Mouse (Mus musculus) large intestine, adult 2 months (tissue): Measurements from ENCODE around the gene P2rx5. TPM values are rescaled to one million over a fixed set of nuclear protein-coding genes. Genes with fewer than 3 reads are reported as not detected.

Experiments
- DNase-seq: peaks from one replicate; pipeline ENCODE4 v3.0.0-alpha.2; 2012; ENCODE audit warnings: low read depth, low spot score
- WGBS: fragments of 180-500 bp; shearing (Covaris S2); methylation state at CpG from one replicate; pipeline ENCODE4 v1.1.7; 2018; 5-methylcytosine and 5-hydroxymethylcytosine counted together
- polyA plus RNA-seq: library from polyadenylated mRNA; depleted of rRNA; stranded (reverse); fragments of >200 nt; gene quantifications from 2 replicates; pipeline ENCODE4 v1.2.3, GENCODE M21; 2012

Gene P2rx5
- polyA plus RNA-seq, 1 experiment = 0.43 TPM

DNA sequence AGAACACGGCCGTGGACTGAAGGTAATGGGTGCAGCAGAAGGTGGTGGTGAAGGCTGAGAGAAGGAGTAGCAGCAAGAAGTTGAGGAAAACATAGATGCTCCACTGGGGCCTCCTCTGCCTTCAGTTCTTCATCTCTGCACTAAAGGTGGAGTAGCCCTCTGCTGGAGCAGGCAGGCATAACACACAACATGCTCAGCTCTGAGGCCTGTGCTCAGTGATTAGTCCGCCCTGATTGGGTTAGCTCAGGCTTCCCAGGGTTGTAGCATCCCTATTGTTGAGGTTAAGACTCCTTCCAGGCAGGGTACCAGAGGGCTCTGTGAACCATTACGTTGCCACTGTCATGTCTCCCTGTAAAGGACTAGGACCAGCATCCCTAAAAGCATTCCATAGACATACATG lies 9.0 kb downstream of the P2rx5 start:
- WGBS = 52% methylated on average over 4 of the region's 4 CpGs
- peak; percentile 24 for DNase-seq

DNA sequence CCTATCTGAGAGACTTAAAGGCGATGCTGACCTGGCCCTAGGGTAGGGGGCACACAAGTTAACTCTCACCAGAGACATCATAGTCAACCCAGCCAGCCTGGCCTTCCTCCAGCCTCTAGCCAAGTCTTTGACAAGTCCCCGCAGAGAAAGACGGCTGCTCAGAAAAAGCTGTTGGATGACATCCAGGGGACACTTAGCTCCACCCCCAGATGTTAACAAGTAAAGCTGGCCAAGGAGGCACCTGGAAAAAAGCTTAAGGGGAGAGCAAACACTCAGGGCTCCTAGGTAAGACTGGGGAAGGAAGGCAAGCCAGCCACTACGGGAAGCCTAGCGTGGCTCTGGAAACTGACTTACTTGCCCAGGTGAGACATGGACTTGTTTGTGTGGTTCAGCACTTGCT lies 12.0 kb downstream of the P2rx5 start:
- DNase-seq = peak; percentile 53
- 14% methylated on average over 5 of the region's 5 CpGs for WGBS

DNA sequence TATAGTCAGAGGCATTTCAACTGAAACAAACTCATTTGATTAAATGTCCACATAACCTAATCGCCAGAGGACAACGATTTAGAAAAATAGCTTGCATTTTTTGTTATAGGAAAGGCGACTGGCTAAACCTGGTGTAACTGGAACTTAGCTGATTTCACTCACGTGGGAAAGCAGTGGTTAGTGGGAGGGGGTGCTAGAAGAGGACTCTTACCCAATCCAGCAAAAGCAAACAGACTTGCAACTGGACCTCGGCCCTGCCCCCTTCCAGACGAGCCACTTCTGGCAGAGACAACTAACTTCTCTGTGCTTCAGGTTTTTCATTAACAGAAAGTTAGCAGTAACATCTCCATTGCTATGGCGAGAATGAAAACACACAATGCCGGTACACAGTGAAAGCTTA lies 15.4 kb downstream of the P2rx5 start:
- DNase-seq = peak; percentile 31
- WGBS = 15% methylated on average over 8 of the region's 8 CpGs

DNA sequence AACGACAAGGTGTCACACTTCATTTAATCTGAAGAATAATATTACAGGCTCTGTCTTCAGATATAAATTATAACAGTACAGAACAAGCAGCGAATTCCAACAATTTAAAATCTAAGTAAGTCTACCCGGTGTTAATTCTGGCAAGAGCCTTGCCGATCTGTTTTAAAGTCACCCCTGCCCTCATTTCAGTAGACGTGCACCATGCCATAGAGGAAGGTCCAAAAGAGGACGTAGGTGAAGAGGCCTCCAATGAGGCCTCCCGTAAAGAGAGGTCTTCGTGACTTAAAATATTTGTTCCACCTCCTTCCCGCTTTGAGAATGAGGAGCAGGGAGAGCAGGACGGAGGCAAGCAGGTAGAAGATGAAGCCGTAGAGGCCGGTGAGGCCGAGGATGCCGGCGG lies 16.0 kb downstream of the P2rx5 start:
- DNase-seq = no peak
- 2% methylated on average over 15 of the region's 15 CpGs for WGBS

DNA sequence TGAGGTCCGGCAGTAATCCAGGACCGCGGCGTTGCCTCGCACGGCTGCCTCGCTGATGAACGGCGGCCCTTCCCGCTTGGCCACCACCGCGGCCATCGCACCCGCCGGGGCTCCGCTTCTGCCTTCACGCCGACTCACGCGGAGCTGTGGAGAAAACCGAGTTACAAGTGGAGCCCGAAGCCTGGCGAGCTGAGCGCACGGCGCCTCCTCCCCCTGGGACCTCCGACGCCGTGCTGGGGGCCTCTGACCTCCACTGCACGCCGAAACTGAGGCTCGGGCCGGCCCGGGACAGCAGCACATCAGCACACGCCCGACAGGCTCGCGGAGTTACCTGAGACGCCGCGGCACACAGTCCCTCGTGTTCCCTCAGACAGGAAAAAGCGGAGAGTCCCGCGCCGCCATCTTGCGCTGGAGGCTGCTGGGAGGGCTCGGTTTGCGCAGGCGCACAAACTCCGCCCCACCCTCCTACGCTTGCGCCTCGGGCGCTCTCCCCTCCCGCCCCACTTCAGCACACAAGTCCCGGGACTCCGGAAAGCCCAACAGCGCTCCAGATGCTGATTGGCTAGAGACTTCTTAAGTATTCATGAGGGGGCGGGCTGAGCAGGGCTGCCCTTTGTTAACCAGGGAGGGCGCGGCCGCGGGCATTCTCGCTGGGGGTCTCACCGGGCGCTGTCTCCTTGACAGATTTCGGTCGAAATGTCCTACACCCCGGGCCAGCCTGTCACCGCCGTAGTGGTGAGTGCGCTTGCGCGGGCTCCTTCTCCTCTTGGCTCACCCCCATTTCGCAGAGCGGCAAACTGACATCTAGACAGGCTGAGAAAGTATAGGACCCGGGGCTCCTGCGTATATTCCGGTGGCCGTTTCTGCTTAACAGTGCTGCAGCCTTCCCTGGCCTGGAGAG lies 16.6 kb downstream of the P2rx5 start, which contains the start of the genes Emc6 and Tax1bp3:
Gene Emc6, minus strand, starts transcription at position 430 of the 901 bp plus-strand sequence.
Gene Tax1bp3, plus strand, starts transcription at position 476 of the 901 bp plus-strand sequence.
- DNase-seq = peak; percentile 92
- under 1% methylated on average over 81 of the region's 81 CpGs for WGBS

DNA sequence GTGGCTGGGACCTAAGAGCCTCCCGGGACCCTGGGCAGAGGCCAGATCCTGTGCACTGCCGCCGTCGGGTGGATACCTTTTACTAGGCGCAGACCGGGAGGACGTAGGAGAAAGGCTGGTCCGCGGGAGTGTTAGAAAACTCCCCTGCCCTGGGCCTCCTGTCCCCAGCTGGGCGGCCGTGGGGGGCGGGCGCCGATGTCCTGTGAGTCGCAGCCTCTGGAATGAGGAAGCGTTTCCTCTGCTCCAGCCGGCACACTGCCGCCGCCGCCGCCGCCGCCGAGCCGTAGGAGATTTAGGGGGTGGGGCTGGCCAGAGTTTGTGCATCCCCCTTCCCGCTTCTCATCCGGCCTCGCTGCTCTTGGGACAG lies 17.3 kb downstream of the P2rx5 start:
- no peak for DNase-seq
- under 1% methylated on average over 28 of the region's 28 CpGs for WGBS

DNA sequence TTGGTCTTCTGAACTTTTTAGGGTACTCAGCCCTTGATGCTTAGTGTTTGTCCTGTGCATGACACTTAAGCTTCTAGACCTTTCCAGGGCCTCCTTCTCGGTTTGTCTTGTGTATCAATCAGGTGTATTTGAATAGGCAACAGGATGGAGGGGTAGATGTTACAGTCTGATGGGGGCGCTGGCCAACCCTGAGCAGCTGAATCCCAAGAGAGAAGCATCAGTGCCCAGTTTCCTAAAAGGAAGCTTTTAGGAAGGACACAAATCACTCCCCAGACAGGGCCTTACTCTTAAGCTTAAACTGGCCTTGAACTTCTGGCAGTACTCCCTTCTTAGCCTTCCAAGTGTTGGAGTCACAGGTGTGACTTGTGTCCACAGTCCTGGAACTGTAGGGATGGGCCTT lies 17.7 kb downstream of the P2rx5 start:
- DNase-seq = no peak
- WGBS = 5% methylated on average over 2 of the region's 2 CpGs

DNA sequence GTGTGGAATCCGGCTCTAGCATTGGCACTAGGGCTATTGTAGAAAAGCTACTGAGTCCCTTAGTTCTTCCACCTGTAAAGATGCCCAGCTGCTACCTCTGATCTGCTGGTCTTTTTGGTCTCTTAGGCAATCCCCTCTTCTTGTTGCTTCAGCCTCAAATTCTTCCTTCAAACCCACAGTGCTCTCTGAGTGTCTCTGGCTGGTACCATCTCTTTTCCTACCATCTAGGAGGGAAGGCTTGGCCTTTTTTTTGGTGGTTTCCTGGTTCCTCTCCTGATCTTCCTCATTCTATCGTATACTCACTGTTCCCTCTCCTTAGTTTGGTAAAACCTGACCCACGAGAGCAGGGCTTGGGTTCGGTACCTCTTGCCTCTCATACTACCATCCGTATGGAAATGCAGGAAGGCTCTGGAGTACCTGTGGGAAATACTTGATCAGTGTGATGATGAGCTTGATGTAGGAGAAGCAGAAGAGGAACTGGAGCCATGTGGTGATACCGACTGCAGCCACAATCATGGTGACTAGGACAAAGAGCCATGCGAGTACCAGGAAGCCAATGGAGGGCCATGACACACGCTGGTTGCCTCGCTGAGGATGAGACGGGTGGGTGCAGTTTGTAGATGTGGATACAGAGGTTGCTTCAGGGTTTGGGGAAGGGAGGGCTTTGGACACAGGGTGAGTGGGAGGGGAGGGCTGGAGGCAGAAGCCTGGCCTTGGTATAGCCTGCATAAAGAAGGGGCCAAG lies 25.8 kb downstream of the P2rx5 start:
- WGBS = 87% methylated on average over 10 of the region's 10 CpGs

DNA sequence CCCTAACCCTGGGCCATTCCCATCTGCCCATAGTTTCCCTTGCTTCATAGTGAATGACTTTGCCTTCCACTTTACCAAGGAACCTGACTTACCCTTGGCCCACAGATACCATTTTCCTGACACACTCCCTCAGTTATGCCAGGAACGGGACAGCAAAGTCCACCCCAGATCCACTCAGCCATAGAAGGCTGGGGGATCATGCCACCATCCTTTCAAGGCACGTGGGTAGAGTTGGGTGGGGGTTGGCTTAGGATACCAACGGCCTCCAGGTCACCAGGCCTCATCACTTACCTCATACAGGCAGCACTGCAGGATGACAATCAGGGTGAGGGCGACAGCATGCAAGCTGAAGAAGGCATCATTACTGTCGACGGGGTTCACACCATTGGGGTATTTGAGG lies 27.0 kb downstream of the P2rx5 start:
- DNase-seq = no peak
- WGBS = 88% methylated on average over 6 of the region's 6 CpGs

More for the DNA sequence above, 25.8 kb downstream of the P2rx5 start:
- DNase-seq = no peak

DNA sequence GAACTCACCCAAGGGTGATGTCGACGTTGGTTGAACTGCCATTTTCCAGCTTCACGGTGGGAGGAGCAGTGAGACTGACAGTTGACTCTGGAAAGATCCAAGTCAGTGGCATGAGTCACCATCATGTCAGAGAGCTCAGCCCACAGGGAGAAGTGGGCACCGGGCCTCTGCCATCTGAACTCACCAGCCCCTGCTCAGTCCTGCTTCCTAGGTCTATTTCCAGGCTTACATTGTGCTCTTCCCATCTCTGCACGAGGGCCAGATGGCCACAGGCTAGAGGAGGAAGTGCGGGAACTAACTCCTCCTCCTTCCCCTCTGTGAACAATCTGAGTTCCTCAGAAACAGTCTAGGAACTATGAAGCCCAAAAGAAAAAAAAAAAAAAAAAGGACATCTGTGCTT lies 32.8 kb downstream of the P2rx5 start:
- WGBS = 63% methylated on average over 6 of the region's 6 CpGs

DNA sequence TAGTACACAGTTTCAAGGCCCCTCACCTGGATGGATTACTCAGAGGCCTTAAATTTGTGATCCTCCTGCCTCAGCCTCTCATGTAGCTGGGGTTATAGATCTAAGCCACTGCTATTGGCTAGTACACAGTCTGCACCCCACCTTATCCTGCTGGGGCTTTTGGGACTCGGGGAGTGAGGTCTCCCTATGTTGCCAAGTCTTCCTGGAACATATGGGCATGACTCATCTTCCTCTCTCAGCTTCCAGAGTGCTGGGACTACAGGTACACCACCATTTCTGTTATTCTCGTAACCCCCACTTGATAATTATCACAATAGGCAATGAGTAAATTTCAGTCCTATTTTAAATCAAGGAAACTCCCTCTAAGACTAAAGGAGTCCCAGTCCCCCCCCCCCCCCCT lies 34.2 kb downstream of the P2rx5 start:
- DNase-seq = no peak
- WGBS = 68% methylated on average over 2 of the region's 2 CpGs

More for the DNA sequence above, 32.8 kb downstream of the P2rx5 start:
- no peak for DNase-seq

DNA sequence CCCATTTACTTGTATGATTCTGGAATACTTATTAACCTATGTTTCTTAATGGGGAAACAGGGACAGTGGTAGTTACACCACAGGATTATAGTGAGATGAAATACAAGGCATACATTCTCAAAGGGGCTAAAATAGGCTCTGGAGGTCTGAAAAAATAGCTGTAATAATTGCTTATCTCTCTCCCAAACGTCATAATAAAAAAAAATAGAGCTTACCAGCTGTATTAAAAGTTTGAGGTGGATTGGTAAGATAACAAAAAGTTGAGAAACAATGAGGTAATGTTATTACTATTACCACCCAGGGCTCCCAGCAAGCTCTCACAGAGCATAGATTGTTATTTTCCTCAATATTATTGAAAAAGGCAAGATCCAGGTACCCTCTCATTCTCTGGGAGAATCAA lies 38.0 kb downstream of the P2rx5 start:
- 2% methylated on average over 1 of the region's 1 CpGs for WGBS
- DNase-seq = no peak

DNA sequence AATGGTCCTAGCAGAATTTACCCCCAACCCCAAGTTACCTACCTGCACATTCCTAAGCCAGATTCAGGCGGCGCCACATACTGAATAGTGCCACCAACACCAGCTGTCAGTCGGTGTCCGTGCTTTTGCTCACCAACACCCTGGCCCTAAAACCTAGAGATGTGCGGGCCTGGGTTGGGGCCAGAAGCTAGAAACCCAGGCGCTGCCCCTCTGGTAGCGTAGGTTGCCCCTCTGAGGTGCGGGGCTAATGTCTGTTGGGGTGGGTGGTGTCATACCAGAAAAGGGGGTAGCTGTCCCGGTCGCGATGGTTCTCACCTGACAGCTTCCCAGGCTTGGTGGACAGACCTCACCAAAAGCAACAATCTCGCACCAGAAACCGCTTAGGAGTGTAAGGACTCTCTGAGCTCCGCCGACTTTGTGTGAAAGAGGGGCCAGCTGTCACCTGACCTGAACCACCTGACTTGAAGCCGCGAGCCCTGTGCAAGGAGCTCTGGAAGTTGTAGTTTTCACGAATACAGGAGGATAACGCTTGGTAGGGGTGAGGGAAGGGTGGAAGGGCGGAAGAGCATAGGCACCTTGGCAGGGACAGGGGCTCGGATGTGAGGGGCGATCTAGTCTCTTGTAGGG lies 38.5 kb downstream of the P2rx5 start, which contains the start of gene Ctns:
Gene Ctns, minus strand, starts transcription at position 440 of the 627 bp plus-strand sequence.
- under 1% methylated on average over 22 of the region's 22 CpGs for WGBS
- DNase-seq = no peak

DNA sequence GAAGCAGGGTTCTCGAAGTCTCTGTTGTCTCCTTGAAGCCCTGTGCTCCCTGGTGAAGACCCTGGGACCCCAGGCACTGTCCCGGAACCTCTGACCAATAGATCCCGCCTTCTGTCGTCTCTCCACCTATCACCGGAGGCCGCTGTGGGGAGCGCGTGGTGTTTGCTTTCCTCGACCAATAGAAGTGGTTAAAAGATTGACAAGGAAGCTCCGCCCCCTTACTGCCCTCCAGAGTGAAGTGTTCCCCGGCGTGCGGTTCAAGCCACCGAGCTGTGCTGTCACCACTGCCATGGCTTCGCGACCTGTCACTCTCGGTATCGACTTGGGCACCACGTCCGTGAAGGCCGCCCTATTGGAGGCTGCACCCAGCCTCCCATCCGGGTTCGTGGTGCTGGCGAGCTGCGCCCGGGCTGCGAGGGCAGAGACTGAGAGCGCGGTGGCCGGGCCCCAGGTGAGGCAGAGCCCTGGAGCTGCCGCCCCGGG lies 39.0 kb downstream of the P2rx5 start, which contains the start of gene Shpk:
Gene Shpk, plus strand, starts transcription at position 231 of the 483 bp plus-strand sequence.
- WGBS = under 1% methylated on average over 32 of the region's 32 CpGs

DNA sequence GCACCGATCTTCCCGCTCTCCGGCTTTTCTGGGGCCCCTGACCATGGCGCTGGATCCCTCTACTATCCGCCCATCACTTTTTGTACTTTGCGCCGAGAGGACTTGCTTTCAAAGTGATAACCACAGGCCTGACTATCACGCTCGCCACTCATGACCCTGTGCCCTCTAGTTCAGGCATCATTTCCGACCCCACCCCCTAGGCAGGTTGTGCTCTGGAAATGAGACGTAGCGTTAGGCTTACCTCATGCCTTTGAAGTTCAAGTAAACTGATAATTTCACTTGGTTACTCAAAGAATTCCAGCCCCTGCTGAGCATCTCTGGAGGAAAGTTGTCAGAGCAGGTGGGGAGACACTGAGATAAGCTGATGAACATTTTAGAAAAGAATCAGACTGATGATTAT lies 39.7 kb downstream of the P2rx5 start:
- no peak for DNase-seq
- WGBS = 3% methylated on average over 12 of the region's 12 CpGs

More for the DNA sequence above, 39.0 kb downstream of the P2rx5 start, which contains the start of gene Shpk:
- no peak for DNase-seq

DNA sequence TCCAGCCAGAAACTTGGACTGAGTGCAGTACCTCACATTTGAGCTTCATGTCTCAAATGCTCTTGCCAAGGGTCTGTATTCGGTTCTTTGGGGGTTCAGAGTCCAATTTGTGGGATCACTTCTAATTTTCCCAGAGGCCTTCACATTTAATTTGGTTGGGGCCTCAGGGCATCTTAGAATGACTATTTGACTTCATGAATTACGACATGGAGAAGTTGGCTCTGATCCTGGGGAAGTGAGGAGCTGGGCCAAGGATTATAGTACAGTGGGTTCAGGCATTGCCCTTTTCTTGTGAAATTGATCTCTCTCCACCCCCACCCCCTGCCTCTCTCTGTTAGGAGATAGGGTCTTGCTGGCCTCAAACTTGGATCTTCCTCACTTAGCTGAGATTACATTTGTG lies 40.8 kb downstream of the P2rx5 start:
- DNase-seq = no peak
- WGBS = 37% methylated on average over 2 of the region's 2 CpGs

DNA sequence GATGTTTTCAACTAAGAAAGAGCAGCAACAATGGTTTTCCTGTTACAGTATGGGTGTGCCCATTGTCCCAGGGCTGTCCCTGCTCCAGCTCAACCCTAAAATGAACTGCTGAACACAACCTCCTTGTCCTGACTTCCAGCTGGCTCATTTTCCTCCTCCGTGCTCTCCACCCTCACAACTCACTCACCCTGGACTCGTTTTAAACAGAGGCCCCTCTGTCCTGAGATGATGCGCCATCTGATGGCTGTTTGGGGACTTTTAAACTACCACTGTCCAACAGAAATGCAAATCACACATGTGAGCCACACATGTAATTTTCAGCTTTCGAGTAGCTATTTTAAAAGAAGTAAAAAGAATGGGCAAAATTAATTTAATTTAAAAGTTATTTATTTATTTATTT lies 41.4 kb downstream of the P2rx5 start:
- no peak for DNase-seq
- 34% methylated on average over 4 of the region's 4 CpGs for WGBS

DNA sequence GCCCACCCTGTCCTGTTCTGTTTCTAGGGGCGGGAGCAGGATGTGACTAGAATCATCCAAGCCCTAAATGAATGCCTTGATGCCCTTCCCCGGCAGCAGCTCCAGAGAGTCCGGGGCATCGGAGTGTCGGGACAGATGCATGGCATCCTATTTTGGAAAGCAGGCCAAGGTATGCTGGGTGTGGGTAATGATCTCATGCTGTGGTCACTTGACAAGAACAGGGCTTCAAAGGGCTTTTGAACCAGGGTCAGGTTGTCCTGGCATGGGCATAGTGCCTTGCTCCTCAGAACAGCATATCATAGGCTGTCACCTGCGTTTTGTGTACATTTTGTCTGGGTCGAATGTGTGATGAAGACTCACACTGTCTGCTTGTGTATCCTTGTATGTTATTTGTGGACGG lies 43.7 kb downstream of the P2rx5 start:
- DNase-seq = no peak
- 87% methylated on average over 8 of the region's 8 CpGs for WGBS

DNA sequence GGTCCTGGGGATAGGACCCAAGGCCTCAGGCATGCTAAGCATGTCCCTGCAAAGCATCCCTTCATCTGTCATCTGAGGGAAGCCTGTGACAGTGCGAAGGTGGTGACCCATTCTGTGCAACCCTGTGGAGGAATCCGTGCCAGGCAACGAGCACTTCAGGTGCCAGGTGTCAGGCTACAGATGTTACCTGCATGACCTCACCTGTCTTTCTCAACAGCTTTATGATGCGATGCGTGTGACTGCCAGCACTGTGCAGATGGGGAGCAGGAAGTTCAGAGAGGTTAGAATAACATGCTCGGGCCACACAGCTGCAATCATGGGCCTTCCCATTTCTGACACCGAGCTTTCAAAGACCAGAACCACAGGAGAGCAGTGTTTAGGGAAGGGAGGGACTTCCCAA lies 45.0 kb downstream of the P2rx5 start:
- 29% methylated on average over 7 of the region's 7 CpGs for WGBS
- DNase-seq = no peak

DNA sequence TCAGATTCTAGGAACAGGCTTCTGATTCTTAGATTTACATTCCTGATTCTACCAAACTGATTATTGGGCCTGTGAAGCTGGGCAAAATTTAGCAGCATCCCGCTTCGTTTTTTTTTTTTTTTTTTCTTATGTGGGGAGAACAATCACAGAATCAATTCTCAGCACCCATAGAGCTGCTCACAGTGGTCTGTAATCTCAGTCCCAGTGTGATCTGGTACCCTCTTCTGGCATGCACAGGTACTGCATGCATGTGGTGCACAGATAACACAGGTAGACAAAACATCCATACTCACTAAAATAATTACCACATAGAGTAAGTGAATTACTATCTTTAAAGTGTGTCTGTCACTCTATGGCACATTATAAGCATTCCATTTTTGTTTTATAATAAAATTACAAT lies 47.4 kb downstream of the P2rx5 start:
- 93% methylated on average over 2 of the region's 2 CpGs for WGBS
- no peak for DNase-seq
